Mouse (Mus musculus) stomach, postnatal 0 days (tissue): ENCODE results near the gene Emc9.

ENCODE experiments used
- CTCF ChIP-seq: IDR thresholded peaks from 2 replicates; pipeline ENCODE4 v1.5.1; 2016; ENCODE audit warnings: antibody characterized with exemption, low read depth, mild to moderate bottlenecking, moderate library complexity
- EP300 ChIP-seq: optimal IDR thresholded peaks from 2 replicates; pipeline ENCODE3; 2016; ENCODE audit warnings: antibody characterized with exemption

DNA sequence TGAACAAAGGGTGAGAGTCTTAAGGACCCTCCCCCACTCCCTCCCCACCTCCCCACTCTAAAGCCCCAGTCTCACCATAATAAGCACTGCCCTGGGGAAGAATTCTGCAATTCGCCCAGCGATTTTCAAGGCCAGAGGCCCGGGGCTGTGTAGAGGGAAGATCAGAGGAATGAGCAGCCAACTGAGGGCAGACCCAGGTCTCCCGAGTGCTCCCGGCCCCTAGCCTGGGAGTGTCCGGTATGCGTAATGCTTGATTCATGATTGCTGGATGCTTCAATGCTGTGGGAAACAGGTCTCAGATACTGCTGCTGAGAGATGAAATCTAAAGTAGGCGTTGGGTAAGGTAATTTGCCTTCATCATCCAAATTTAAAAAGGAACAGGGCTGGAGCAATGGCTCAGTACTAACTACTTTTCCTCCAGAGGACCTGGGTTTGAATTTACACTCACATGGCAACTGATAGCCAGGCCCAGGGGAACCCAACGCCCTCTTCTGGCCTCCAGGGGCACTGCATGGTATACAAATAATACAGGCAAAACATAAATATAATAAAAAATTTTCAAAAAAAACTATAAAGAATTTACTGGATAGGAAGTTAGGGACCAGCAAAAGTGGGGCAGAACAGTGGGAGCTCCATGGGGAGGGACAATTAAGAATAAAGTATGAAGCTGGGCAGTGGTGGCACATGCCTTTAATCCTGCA, 3.0 kb downstream of the Emc9 start:
- TF ChIP-seq CTCF (peak; percentile 56), EP300 (no peak)
